Mouse (Mus musculus): ENCODE measurements at regions not wholly inside any gene's neighbourhood (a gene's known extent, or its start where the extent isn't known, plus 50 kb on each side); places are given as distances from the start of the nearest gene placed in this dataset.

GRCm38 (mm10) chr12:9518782-9519181, 51.1 kb upstream of the Osr1 start:
- Histone ChIP-seq H3K4me1 (ENCODE audit: control insufficient read depth, insufficient read depth, low read length) (peaks cover 7% of the 10 kb centered on the region), H3K27ac (replicated peaks; ENCODE audit: low read depth, low read length) (no peak overlapping the region), H3K4me3 (ENCODE audit: low read depth, low read length) (no peak overlapping the region), H3K4me2 (ENCODE audit: low read depth, low read length) (no peak overlapping the region), H3K27me3 (replicated peaks; ENCODE audit: control insufficient read depth, insufficient read depth, low read length) (no peaks in the 10 kb centered on the region), H3K9me3 (ENCODE audit: control insufficient read depth, low read length) (no peaks in the 10 kb centered on the region), H3K9ac (ENCODE audit: low read depth, low read length) (no peak overlapping the region), H3K36me3 (ENCODE audit: control insufficient read depth, insufficient read depth, low read length) (no peaks in the 10 kb centered on the region)
- ATAC-seq (ENCODE audit: low read depth) (no peak), DNase-seq (ENCODE audit: low spot score) (no peak)
- 82% methylated on average over 7 of the region's 7 CpGs for WGBS

GRCm38 (mm10) chr12:9519346-9519745, 50.6 kb upstream of the Osr1 start:
- H3K4me1 ChIP-seq (ENCODE audit: control insufficient read depth, insufficient read depth, low read length): peaks cover 2% of the 10 kb centered on the region
- H3K36me3 ChIP-seq (ENCODE audit: control insufficient read depth, insufficient read depth, low read length): no peaks in the 10 kb centered on the region
- H3K9ac ChIP-seq (ENCODE audit: low read depth, low read length): no peak overlapping the region
- H3K27ac ChIP-seq (replicated peaks; ENCODE audit: low read depth, low read length): no peak overlapping the region
- H3K9me3 ChIP-seq (ENCODE audit: control insufficient read depth, low read length): no peaks in the 10 kb centered on the region
- H3K4me2 ChIP-seq (ENCODE audit: low read depth, low read length): no peak overlapping the region
- H3K27me3 ChIP-seq (replicated peaks; ENCODE audit: control insufficient read depth, insufficient read depth, low read length): no peaks in the 10 kb centered on the region
- ATAC-seq (ENCODE audit: low read depth) (no peak), DNase-seq (ENCODE audit: low spot score) (peak; percentile 12)
- 63% methylated on average over 3 of the region's 3 CpGs for WGBS
- no peak overlapping the region for H3K4me3 ChIP-seq (ENCODE audit: low read depth, low read length)

Data from embryonic facial prominence, embryonic 14.5 days (tissue).